ENCODE assay signal across 26 mouse cellular contexts in the genomic region with DNA sequence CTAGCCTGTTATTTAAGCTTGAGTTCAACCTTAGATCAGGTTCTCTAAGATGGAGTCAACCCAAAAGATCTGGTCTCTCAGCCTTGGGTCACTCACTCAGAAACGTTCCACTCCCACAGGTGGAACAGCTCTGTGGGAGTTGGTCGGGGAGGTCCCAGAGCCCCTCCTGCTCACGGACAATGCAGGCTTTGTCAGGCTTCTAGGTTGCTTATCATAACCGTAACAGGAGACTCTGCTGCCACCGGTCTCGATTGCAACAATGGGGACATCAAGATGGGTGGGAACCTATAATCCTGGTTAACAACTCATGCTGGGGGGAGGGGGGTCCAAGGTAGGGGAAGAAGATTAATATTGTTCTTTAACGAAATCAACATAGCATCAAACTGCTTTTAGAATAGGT.
"Had no signal": no experiment of that assay in that cellular context is flagged by ENCODE, and none has a peak within 500 bp of the region (broad histone marks: within the 10 kb centered on the region; RNA-seq: fewer than 3 reads in every experiment).

No protein-coding gene starts in this region.

- H3K9ac ChIP-seq: heart, embryonic 13.5 days; heart, embryonic 15.5 days; hindbrain, embryonic 12.5 days; hindbrain, embryonic 14.5 days; intestine, embryonic 15.5 days; kidney, embryonic 15.5 days; limb, embryonic 13.5 days; limb, embryonic 15.5 days; liver, embryonic 12.5 days; liver, embryonic 14.5 days had no signal

- DNase-seq: gastrocnemius, adult 2 months; gastrocnemius, postnatal 10 days; gastrocnemius, postnatal 25 days; heart, adult 2 months; heart, postnatal 4 days; kidney, adult 18-20 months; kidney, adult 8-10 months; kidney, postnatal 25 days; kidney, postnatal 4 days; layer of hippocampus, adult 9-11 months; layer of hippocampus, postnatal 36 days; left cerebral cortex, postnatal 4 days had no signal

- H3K9me3 ChIP-seq: heart, embryonic 13.5 days; heart, embryonic 15.5 days; hindbrain, embryonic 10.5 days; hindbrain, embryonic 12.5 days; intestine, embryonic 15.5 days; kidney, embryonic 15.5 days; limb, embryonic 13.5 days; limb, embryonic 15.5 days; liver, embryonic 12.5 days had no signal

- ATAC-seq: inflammation-experienced regulatory T-cells, adult 6 months; liver, embryonic 12.5 days had no signal

- H3K4me1 ChIP-seq: hindbrain, embryonic 10.5 days; hindbrain, embryonic 12.5 days; intestine, embryonic 15.5 days; kidney, embryonic 15.5 days; limb, embryonic 13.5 days; limb, embryonic 15.5 days had no signal

- H3K4me2 ChIP-seq: heart, embryonic 11.5 days; heart, embryonic 13.5 days; heart, embryonic 15.5 days; hindbrain, embryonic 12.5 days; hindbrain, embryonic 14.5 days; intestine, embryonic 15.5 days; kidney, embryonic 15.5 days; limb, embryonic 13.5 days; limb, embryonic 15.5 days; liver, embryonic 12.5 days had no signal

- H3K4me3 ChIP-seq: gastrocnemius, adult 2 months; heart, adult 2 months; heart, embryonic 13.5 days; heart, embryonic 15.5 days; hindbrain, embryonic 10.5 days; hindbrain, embryonic 12.5 days; intestine, embryonic 15.5 days; kidney, embryonic 15.5 days; limb, embryonic 13.5 days; limb, embryonic 15.5 days; liver, embryonic 12.5 days had no signal

- H3K36me3 ChIP-seq: heart, embryonic 13.5 days; heart, embryonic 15.5 days; hindbrain, embryonic 10.5 days; hindbrain, embryonic 12.5 days; intestine, embryonic 15.5 days; kidney, embryonic 15.5 days; limb, embryonic 13.5 days; limb, embryonic 15.5 days; liver, embryonic 12.5 days had no signal

- H3K27ac ChIP-seq: gastrocnemius, adult 2 months; heart, adult 2 months; heart, embryonic 13.5 days; heart, embryonic 15.5 days; hindbrain, embryonic 10.5 days; hindbrain, embryonic 12.5 days; hindbrain, embryonic 14.5 days; intestine, embryonic 15.5 days; kidney, embryonic 15.5 days; kidney, postnatal 0 days; limb, embryonic 13.5 days; limb, embryonic 15.5 days; liver, embryonic 12.5 days; liver, embryonic 14.5 days had no signal

- H3K27me3 ChIP-seq: heart, embryonic 13.5 days; heart, embryonic 15.5 days; hindbrain, embryonic 12.5 days; intestine, embryonic 15.5 days; kidney, embryonic 15.5 days; limb, embryonic 13.5 days; limb, embryonic 15.5 days; liver, embryonic 12.5 days had no signal
